Mouse (Mus musculus): ENCODE measurements at regions not wholly inside any gene's neighbourhood (a gene's known extent, or its start where the extent isn't known, plus 50 kb on each side); places are given as distances from the start of the nearest gene placed in this dataset.

- no peak for DNase-seq (ENCODE audit: low read depth, low spot score)
Observed at GRCm38 (mm10) chr9:86230673-86231350, 233.9 kb downstream of the Ube2cbp start.

GRCm38 (mm10) chr9:86231692-86232091 lies 233.1 kb downstream of the Ube2cbp start:
- DNase-seq (ENCODE audit: low read depth, low spot score), result no peak

- DNase-seq (ENCODE audit: low read depth, low spot score), result no peak
Observed at GRCm38 (mm10) chr9:86232174-86232573, 232.6 kb downstream of the Ube2cbp start.

GRCm38 (mm10) chr9:86233775-86234174 lies 231.0 kb downstream of the Ube2cbp start:
- no peak for DNase-seq (ENCODE audit: low read depth, low spot score)

- no peak for DNase-seq (ENCODE audit: low read depth, low spot score)
Observed at GRCm38 (mm10) chr9:86238691-86239090, 226.1 kb downstream of the Ube2cbp start.

- DNase-seq (ENCODE audit: low read depth, low spot score), result no peak
Observed at GRCm38 (mm10) chr9:86240287-86240686, 224.5 kb downstream of the Ube2cbp start.

GRCm38 (mm10) chr9:86240896-86241295 lies 223.9 kb downstream of the Ube2cbp start:
- no peak for DNase-seq (ENCODE audit: low read depth, low spot score)

- no peak for DNase-seq (ENCODE audit: low read depth, low spot score)
Observed at GRCm38 (mm10) chr9:86250197-86250596, 214.6 kb downstream of the Ube2cbp start.

GRCm38 (mm10) chr9:86251331-86251730 lies 213.4 kb downstream of the Ube2cbp start:
- DNase-seq (ENCODE audit: low read depth, low spot score), result no peak

Measured in mesoderm, embryonic 11.5 days (tissue).